Mouse (Mus musculus) urinary bladder, postnatal 4 days (tissue): ENCODE results near the gene Gm4491.

Experiments
- DNase-seq, 2 experiments: peaks; one replicate each; pipeline ENCODE4 v3.0.0; 2021 to 2022; ENCODE audit warnings: low spot score in 2 of 2

Gm4491 gene

GRCm38 (mm10) chr14:57082863-57083262 lies 32.8 kb downstream of the Gm4491 start:
- DNase-seq = no peak

DNA sequence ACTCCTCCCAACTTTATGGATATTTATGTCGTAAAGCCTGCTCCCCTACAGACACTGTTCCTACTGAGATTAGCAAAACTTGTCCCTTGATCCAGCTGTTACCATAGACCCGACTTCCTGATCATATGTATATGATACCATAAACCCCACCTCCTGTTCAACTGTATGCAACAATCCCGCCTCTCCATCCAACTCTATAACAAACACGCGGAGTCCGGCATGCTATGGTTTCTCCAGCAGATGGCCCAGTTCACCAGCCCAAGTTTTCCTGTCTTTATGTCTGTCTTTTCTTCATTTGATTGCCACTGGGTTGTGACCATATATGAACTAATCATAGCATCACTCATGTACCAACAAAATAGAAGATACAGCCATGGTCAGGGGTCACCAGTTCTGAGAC lies 40.1 kb downstream of the Gm4491 start:
- DNase-seq = no peak

GRCm38 (mm10) chr14:57069906-57070305 lies 45.8 kb downstream of the Gm4491 start:
- DNase-seq = peak in 1 of 2 experiments; percentile 65

DNA sequence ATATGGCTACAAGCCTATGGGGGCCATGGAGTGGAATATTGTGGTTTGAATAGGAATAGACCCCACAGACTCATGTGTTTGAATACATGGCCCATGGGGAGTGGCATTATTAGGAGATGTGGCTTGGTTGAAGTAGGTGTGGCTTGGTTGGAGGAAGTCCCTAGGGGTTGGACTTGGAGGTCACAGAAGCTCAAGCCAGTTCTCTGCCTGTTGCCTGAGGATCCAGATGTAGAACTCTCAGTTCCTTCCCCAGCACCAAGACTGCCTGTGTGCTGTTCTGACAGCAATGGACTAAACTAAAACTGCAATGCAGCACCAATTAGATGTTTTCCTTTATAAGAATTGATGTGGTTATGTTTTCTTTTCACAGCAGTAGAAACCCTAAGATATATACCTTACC lies 49.6 kb downstream of the Gm4491 start:
- DNase-seq = no peak
